In the genomic region with DNA sequence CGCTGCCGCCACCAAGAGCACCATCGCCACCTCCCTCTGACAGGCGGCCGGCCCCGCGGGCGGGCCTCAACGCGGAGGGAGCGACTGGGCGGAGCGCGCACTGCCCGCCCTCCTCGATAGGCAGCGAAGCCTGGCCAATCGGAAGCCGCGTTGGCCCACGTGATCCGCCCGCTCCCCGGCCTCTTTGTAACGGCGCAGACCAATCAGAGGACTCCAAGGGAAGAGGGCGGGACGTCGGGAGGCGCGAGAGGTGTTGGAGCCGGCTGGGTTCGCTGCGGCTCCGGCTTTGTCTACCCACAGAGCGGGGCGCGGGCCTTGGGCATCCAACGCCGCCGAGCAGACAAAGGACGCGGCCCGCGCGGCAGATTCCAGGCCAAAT, we compare ENCODE assay signal across 8 mouse cellular contexts. TPM values are rescaled to one million over a fixed set of nuclear protein-coding genes. Genes with fewer than 3 reads are reported as not detected.
A peak's percentile ranks its signal among the peaks of the same experiment; 100 is the strongest.
DNase-seq lines count a peak whose midpoint lies in the region; ATAC-seq and TF ChIP-seq lines count a peak whose summit lies in the region.

TSS of gene Megf9 (minus strand) at position 105 of the 379 bp plus-strand sequence.

- peak within 1 kb of the TSS; percentile 81 for H3K9ac ChIP-seq in lung, embryonic 15.5 days

- TF ChIP-seq POLR2A in olfactory bulb, adult 2 months (IDR thresholded peaks at IDR 0.05; ENCODE audit: insufficient read depth, low read depth, low read length): peak; percentile 97

- peaks cover 78% of the 10 kb centered on the region for H3K4me1 ChIP-seq in hindbrain, embryonic 10.5 days (replicated peaks)
- H3K4me1 ChIP-seq in lung, embryonic 15.5 days: peaks cover 29% of the 10 kb centered on the region
- H3K4me1 ChIP-seq in olfactory bulb, adult 2 months (ENCODE audit: control insufficient read depth, insufficient read depth, low read length): peaks cover 8% of the 10 kb centered on the region

- peak; percentile 100 for DNase-seq in NIH3T3 (ENCODE audit: low read depth)
- DNase-seq in cerebellum, adult 9-11 months: peak; percentile 99
- peak; percentile 97 to 98 for DNase-seq in frontal cortex, adult 2 months (ENCODE audit: extremely low spot score in 1 of 2, low spot score in 1 of 2)
- DNase-seq in hindbrain, embryonic 10.5 days (ENCODE audit: low spot score): peak; percentile 98
- DNase-seq in layer of hippocampus, adult 9-10 months (ENCODE audit: low spot score): peak; percentile 94
- peak; percentile 97 for DNase-seq in thymus, adult 18-20 months

- ATAC-seq in lung, embryonic 15.5 days (ENCODE audit: borderline replicate concordance, extremely low read depth, low FRiP score, low TSS enrichment): peak; percentile 99

- peak within 1 kb of the TSS; percentile 91 for H3K4me3 ChIP-seq in hindbrain, embryonic 10.5 days
- H3K4me3 ChIP-seq in lung, embryonic 15.5 days: peak within 1 kb of the TSS; percentile 93
- peak within 1 kb of the TSS; percentile 90 for H3K4me3 ChIP-seq in olfactory bulb, adult 2 months (ENCODE audit: insufficient read depth, low read depth, low read length)

- H3K27ac ChIP-seq in hindbrain, embryonic 10.5 days: peak within 1 kb of the TSS; percentile 100
- H3K27ac ChIP-seq in lung, embryonic 15.5 days: peak within 1 kb of the TSS; percentile 91
- H3K27ac ChIP-seq in olfactory bulb, adult 2 months (ENCODE audit: insufficient read depth, low read depth, low read length): peak within 1 kb of the TSS; percentile 95

- no peak for TF ChIP-seq CTCF in olfactory bulb, adult 2 months (IDR thresholded peaks at IDR 0.05; ENCODE audit: insufficient read depth, low read depth, low read length)

- no peaks in the 10 kb centered on the region for H3K36me3 ChIP-seq in hindbrain, embryonic 10.5 days
- H3K36me3 ChIP-seq in lung, embryonic 15.5 days: no peaks in the 10 kb centered on the region

- peak within 1 kb of the TSS; percentile 93 for H3K4me2 ChIP-seq in lung, embryonic 15.5 days

- WGBS in hindbrain, embryonic 10.5 days: under 1% methylated on average over 46 of the region's 46 CpGs
- WGBS in lung, embryonic 15.5 days: under 1% methylated on average over 42 of the region's 46 CpGs
- WGBS in olfactory bulb, adult 2 months: under 1% methylated on average over 46 of the region's 46 CpGs

- H3K9me3 ChIP-seq in hindbrain, embryonic 10.5 days: no peaks in the 10 kb centered on the region
- H3K9me3 ChIP-seq in lung, embryonic 15.5 days: no peaks in the 10 kb centered on the region

- H3K27me3 ChIP-seq in hindbrain, embryonic 10.5 days (ENCODE audit: insufficient read depth, poor library complexity, severe bottlenecking): no peaks in the 10 kb centered on the region
- H3K27me3 ChIP-seq in lung, embryonic 15.5 days: no peaks in the 10 kb centered on the region

RNA-seq across cellular contexts. Expression of gene Megf9, which starts in this region (rescaled TPM):
- polyA plus RNA-seq in frontal cortex, adult 2 months (2012; rRNA removed): 32.6 and 35.7 TPM in 2 replicates
- polyA plus RNA-seq in hindbrain, embryonic 10.5 days (2016; fragmentation: Nextera tagmentation; extraction: Ambion mirVana): 17.9 and 22.2 TPM in 2 replicates
- polyA plus RNA-seq in lung, embryonic 15.5 days (2015; fragmentation: Nextera tagmentation; extraction: Ambion mirVana): 8.4 and 8.9 TPM in 2 replicates
- polyA plus RNA-seq in olfactory bulb, adult 2 months (2012; ENCODE audit: insufficient read depth, insufficient read length, low replicate concordance, missing spikeins): 76.4 TPM in 1 of 2 replicates, not detected in the other

Comparison
In these comparisons a context has a peak if more than half of its experiments do, and no peak if none do; other contexts are left out.
1. Peak in every context shown above with its lines: DNase-seq, ATAC-seq, H3K4me3 ChIP-seq and H3K27ac ChIP-seq.